Mouse (Mus musculus): ENCODE results near the gene Bloc1s2. TPM values are rescaled to one million over a fixed set of nuclear protein-coding genes. Genes with fewer than 3 reads are reported as not detected.
A peak's percentile ranks its signal among the peaks of the same experiment; 100 is the strongest.
"Not testable (repeated sequence)": the region's sequence is repeated elsewhere in the genome, so short reads cannot be mapped to it uniquely, and the experiment has no call there.

Bloc1s2 gene
- total RNA-seq, 2 experiments from 2014 or later: 58.3 to 60.8 TPM

DNA sequence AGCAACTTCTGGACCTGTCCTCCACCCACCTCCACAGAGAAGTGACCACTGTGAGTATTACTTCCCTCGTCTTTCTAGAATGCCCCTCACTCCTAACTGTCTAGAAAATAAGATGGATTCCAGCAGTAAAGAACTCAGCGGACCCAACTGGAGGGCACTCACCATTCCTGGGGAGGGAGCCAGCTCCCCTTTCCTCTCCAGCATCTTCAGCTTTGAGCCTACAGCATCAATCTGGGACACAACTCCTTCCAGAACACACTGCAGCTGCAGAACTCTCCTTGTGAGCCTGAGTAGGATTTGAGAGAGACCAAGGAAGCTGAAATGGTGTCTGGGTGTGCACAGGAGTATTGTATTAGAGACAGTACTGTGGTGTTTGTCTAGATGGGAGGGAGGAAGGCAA, 2.7 kb upstream of the Bloc1s2 start:
- no peak for DNase-seq (ENCODE audit: low spot score in 2 of 2)
- H3K27ac ChIP-seq: no peak overlapping the region
- no peak for TF ChIP-seq CTCF (conservative IDR thresholded peaks at IDR 0.05)
- no peak overlapping the region for H3K4me3 ChIP-seq

DNA sequence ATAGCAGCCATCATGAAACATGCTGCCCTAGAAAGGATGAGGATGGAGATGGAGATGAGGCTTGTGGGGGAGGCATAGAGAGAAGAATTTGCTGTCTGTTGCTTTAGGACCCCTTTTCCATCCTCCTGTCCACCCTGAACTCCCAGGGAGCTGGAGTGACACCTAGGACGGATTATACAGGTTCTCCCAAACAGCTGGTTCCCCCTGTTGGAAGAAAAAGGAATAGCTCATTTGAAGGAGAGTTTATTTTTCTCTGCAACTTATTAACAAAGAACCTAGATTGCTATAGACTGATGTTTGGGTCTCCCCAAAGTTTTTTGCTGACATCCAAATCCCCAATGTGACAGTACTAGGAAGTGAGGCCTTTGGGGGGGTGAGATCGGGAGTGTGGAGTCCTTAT, 2.1 kb upstream of the Bloc1s2 start:
- no peak for DNase-seq (ENCODE audit: low spot score in 2 of 2)
- peak; percentile 46 for TF ChIP-seq CTCF (conservative IDR thresholded peaks at IDR 0.05)
- H3K27ac ChIP-seq: no peak overlapping the region
- H3K4me3 ChIP-seq: no peak overlapping the region

DNA sequence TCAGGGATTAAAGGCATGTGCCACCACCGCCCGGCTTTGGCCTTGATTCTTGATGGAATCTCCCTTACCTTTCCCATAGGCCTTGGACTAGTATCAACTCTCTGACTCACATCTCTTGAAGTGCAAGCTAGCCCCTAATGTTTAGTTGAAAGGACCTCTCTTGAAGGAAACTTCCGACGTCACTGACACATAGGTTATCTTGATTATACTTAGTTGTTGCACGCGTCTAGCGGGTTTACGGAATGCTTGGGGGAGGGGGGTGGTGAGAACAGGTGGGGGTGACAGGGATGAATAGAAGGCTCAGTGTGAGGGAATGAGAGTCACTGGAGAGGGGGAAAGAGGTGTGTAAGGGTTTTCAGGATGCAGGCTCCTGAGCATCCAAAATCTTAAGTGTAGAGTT, 705 bp upstream of the Bloc1s2 start:
- no peak for TF ChIP-seq CTCF (conservative IDR thresholded peaks at IDR 0.05)
- H3K27ac ChIP-seq: no peak overlapping the region; the same call in 1 of the 2 replicates
- DNase-seq (ENCODE audit: low spot score in 2 of 2): no peak
- no peak overlapping the region for H3K4me3 ChIP-seq

DNA sequence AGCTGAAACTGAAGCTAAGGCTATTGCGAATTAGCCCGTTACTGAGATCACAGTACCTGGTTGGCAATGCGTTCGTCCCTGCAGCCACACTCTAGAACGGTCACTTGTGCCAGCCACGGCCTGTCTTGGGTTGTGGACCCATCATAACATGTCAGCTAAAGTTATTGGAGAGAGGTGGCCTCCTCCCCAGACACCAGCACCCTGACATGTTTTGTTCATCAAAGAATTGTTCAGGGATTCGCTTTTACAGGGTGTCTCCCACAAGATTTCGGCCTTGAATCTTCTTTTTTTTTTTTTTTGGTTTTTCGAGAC, 278 bp upstream of the Bloc1s2 start:
- TF ChIP-seq CTCF (conservative IDR thresholded peaks at IDR 0.05): no peak
- H3K4me3 ChIP-seq: peak overlapping the region; percentile 71
- DNase-seq (ENCODE audit: low spot score in 2 of 2): no peak
- H3K27ac ChIP-seq: peak overlapping the region; percentile 94

DNA sequence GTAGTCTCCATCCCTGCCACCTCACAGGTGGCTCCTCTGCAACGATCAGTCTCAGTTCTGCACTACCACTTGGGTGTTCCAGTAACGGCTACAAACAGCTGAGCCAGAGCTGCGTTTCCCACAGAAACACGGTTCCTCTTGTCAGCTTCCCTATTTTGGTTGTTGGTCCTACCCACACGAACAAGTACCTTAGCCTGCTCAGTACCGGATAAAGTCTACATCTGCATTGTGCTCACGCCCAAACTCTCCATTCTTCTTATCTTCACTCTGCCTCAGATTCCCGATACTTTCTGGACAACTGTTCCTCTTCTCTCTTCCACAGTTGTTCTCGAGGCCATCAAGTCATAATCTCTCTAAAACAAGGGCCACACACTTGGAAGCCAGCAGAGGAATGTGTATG, 1.9 kb downstream of the Bloc1s2 start:
- DNase-seq (ENCODE audit: low spot score in 2 of 2): no peak
- H3K27ac ChIP-seq: no peak overlapping the region
- no peak for TF ChIP-seq CTCF (conservative IDR thresholded peaks at IDR 0.05)

DNA sequence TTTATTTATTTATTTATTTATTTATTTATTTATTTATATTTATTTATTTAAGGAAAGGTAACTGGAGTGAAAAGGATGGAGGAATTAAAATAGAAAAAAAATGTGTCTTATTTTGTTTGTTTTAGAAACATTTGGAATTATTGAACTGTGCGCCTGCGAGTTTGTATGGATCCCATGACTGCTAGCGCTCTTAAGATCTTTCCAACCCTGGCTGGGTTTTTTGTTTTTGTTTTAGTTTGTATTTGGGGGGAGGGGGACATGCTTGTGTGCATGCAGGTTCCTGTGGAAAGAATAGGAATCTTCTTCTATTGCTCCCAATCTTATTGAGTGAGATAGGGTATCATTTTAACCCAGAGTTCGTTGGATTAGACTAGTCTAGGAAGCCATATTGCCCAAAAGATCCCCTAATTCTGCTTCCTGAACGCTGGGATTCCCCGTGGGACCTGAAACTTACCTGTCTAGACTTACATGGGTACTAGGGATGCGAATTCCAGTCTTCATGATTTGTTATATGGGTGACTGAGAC, 10.2 kb downstream of the Bloc1s2 start:
- DNase-seq (ENCODE audit: low spot score in 2 of 2): no peak
- peak overlapping the region; percentile 58 for H3K4me3 ChIP-seq
- H3K27ac ChIP-seq: peak overlapping the region; percentile 56
- TF ChIP-seq CTCF (conservative IDR thresholded peaks at IDR 0.05): no peak

More for the DNA sequence above, 1.9 kb downstream of the Bloc1s2 start:
- H3K4me3 ChIP-seq: no peak overlapping the region

DNA sequence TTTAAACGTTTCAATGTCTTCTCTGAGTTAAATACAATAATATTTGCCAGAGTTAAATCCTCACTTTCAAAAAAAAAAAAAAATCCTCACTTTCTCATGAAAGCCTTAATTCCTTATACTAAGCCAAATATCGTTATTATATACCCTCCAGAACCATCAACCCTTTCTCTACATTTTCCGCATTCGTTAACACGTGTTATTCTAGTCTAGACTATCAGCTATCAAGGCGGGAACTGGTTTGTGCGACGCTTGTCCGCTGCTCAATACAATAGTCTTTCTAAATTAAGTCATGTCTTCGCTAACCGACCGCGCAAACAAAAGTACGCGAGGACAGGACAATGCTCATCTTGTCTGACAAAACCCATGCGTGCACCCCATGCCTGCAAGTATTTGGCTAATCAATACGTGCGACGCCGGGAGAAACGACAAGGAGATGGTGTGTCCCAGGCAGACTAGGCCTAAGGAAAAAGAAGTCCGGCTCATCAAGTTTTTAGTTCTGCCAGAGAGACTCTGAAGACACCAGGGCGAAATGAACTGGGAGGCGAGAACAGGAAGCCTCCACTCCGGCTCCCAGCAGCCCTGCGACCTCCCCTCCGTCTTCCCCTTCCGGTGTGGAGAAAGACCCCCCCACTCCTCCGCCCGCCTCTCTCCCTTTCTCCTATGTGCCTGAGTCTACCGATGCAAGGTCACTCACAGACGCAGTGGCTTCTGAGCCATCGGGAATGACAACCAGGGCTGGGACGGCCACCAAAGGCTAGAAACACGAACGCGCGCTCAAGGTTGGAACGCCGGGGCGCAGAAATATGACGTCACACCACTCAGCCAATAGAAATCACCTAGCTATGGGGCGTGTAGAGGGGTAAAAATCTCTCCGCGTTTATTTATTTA, 10.9 kb downstream of the Bloc1s2 start, which contains the start of gene Cwf19l1:
Cwf19l1 (minus strand) TSS at position 805 of the 888 bp plus-strand sequence.
- DNase-seq (ENCODE audit: low spot score in 2 of 2): peak; percentile 84 to 88
- Histone ChIP-seq H3K27ac (peak within 1 kb of the TSS; percentile 88), H3K4me3 (peak within 1 kb of the TSS; percentile 58)
- no peak for TF ChIP-seq CTCF (conservative IDR thresholded peaks at IDR 0.05)

DNA sequence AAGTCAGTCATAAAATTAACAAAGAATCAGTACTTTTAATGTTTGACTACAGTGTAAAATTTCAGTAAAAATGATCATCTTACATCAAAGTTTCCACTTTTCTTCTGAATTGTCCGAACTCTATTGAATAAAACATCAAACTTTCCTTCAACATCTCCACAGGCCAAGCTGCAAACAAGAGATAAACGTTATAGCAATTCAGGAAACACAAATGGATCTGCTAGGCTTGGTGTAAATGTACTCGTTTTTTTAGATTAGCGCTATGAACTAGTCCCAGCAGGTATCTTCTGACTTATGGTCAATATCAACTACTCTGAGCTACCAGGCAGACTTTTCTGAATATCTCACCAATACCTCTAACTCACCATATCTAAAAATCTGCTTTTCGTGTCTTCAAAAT, 13.3 kb downstream of the Bloc1s2 start:
- no peak overlapping the region for H3K27ac ChIP-seq
- no peak for DNase-seq (ENCODE audit: low spot score in 2 of 2)
- no peak overlapping the region for H3K4me3 ChIP-seq
- no peak for TF ChIP-seq CTCF (conservative IDR thresholded peaks at IDR 0.05)

DNA sequence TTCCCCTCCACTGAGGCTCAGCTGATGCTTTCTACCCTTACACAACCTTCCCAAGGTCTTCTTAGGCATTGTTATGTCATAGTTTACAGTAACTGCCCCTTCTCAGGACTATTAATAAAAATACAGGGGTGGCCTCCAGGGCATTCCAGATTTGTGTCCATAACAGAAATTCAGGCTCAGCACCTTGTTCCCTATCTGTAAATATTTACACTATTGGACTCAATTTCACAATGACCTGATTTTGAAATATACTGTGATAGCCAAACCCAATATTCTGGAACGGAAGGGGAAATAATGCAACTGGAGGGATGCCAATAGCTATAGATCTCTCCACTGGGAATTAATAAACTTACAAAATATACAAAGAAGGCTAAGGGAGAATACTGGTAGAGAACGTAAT, 17.7 kb downstream of the Bloc1s2 start:
- Histone ChIP-seq H3K4me3 (no peak overlapping the region), H3K27ac (no peak overlapping the region)
- TF ChIP-seq CTCF (conservative IDR thresholded peaks at IDR 0.05): no peak
- no peak for DNase-seq (ENCODE audit: low spot score in 2 of 2)

DNA sequence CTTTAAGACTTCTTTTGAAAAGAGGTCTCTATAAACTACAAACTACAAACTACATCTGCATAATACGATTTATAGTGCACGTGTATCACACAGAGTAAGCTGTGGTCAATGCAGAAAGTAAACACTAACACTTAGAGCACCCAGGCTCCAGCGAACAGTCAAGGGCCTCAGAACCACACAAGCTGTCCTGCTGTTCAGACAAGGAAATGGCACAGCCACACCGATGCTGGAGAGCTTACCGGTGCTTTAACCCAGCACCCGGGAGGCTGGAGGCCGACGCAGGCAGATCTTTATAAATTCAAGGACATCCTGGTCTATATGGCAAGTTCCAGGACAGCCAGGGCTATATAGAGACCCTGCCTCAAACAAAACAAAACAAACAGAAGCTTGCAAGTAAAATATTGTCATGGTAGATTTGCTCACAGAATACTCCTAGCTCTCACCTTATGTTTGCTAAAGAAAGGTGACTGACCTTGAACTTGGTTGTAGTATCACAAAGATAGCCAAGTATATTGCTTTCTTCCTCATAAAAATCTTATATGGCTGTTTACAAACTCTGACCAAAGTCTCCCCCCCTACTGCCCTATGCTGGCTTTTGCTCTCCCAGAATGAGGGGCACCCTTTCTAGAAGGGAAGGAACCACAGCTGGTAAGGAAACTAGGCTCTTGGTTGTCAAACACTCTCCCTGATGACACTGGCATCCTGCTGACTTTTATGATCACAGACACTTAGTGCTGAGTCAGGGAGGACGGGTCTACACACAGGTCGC, 18.3 kb downstream of the Bloc1s2 start:
- no peak for DNase-seq (ENCODE audit: low spot score in 2 of 2)
- TF ChIP-seq CTCF (conservative IDR thresholded peaks at IDR 0.05): no peak
- Histone ChIP-seq H3K27ac (no peak overlapping the region), H3K4me3 (no peak overlapping the region)

DNA sequence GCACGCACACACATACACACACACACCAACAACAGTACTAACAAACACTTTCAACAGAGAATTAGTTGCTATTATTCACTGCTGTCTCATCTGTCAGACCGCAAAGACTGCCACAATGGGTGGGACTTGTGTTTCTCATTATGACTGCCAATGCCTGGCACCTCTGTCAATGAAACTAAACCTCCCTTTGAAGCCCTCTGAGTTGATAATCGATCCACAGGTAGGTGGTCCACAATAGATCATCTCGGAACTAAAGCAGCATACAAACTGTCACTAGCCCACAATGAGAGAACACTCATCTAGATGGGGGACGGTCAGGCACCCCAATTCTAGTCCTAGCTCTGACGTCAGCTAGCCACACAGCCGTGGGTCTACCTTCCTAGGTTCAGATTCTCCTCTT, 25.1 kb downstream of the Bloc1s2 start:
- Histone ChIP-seq H3K4me3 (no peak overlapping the region), H3K27ac (no peak overlapping the region)
- no peak for TF ChIP-seq CTCF (conservative IDR thresholded peaks at IDR 0.05)
- DNase-seq (ENCODE audit: low spot score in 2 of 2): no peak

DNA sequence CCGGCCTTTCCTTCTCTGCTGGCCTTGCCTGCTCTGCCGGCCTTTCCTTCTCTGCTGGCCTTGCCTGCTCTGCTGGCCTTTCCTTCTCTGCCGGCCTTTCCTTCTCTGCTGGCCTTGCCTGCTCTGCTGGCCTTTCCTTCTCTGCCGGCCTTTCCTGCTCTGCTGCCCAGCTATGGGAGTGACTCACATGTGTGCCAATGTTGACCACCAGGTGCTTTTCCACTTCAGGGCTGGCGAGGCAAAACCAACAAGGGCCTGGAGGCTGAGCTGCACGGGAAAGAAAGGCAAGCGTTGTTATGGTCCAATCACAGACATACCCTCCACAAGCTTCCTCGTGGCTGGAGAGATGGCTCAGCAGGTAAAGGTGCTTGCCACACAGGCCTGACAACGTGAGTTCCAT, 25.6 kb downstream of the Bloc1s2 start:
- not testable (repeated sequence) for DNase-seq (ENCODE audit: low spot score in 2 of 2); H3K4me3 ChIP-seq; H3K27ac ChIP-seq

DNA sequence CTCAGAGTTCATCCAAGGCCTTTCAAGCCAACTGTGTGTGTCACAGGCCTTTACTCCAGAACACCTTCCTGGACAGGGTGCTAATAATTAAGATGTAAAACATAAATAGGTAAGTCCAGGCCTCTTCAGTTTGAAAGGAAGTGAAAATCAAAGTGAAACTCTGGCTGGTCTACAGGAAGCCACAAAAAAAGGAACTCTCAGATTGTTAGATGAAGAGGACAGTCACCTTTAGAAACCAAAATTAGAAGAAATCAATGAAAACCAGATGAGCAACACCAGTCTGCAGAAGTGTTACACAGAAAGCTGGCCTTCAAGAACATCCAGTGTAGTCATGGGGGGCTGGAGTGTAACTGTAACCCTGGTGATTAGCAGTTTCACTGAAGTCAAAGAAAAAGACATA, 28.5 kb downstream of the Bloc1s2 start:
- no peak overlapping the region for H3K27ac ChIP-seq
- no peak for TF ChIP-seq CTCF (conservative IDR thresholded peaks at IDR 0.05)
- H3K4me3 ChIP-seq: no peak overlapping the region
- DNase-seq (ENCODE audit: low spot score in 2 of 2): no peak

All from layer of hippocampus, adult 2 months (tissue).